10 mouse cellular contexts compared by ENCODE assay signal in the genomic region with DNA sequence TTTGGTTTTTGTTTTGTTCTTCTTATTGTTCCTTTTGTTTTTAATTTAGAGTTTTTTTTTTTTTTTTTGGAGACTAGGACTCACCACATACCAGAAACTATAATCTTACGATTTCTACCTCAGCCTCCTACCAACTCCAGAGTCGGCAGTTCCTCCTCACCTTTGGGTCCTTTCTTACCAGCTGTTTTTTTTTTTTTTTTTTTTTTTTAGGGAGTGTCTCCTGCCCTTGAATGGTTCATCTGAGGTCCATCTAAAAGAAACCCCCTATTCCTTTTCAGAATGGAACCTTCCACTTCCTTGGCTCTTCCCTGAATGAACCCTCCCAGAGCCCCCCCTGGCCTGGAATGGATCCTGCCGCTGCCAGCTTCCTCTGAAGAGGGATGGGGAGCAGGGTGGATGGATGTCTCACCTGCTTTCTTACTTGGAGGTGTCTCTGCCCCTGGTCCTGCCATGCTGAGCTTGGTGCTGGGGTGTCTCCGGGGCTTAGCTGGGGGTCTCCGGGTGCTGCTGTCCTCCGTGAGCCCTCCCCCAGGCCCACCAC. TPM values are rescaled to one million over a fixed set of nuclear protein-coding genes. Genes with fewer than 3 reads are reported as not detected.
DNase-seq lines count a peak whose midpoint lies in the region; ATAC-seq lines count a peak whose summit lies in the region.
"Had no signal": no experiment of that assay in that cellular context is flagged by ENCODE, and none has a peak within 500 bp of the region (broad histone marks: within the 10 kb centered on the region; RNA-seq: fewer than 3 reads in every experiment).

No protein-coding gene starts in this region.

- H3K36me3 ChIP-seq in heart, embryonic 10.5 days = peaks cover 38% of the 10 kb centered on the region
- peaks cover 12% of the 10 kb centered on the region for H3K36me3 ChIP-seq in hindbrain, embryonic 16.5 days (ENCODE audit: control insufficient read depth, insufficient read depth, low read length)

- H3K9ac ChIP-seq in hindbrain, embryonic 16.5 days (ENCODE audit: low read depth, low read length) = peak overlapping the region; percentile 2; the same call in 1 of the 2 replicates

- no peaks in the 10 kb centered on the region for H3K9me3 ChIP-seq in heart, embryonic 10.5 days
- no peaks in the 10 kb centered on the region for H3K9me3 ChIP-seq in hindbrain, embryonic 16.5 days (ENCODE audit: control insufficient read depth, low read length)

- no peak for ATAC-seq in hindbrain, embryonic 16.5 days
- ATAC-seq in activated CD4-positive, CD25-positive, alpha-beta regulatory T cell, adult 4 months = no peak

- H3K27me3 ChIP-seq in heart, embryonic 10.5 days (ENCODE audit: insufficient read depth, poor library complexity, severe bottlenecking) = peaks cover 6% of the 10 kb centered on the region
- no peaks in the 10 kb centered on the region for H3K27me3 ChIP-seq in hindbrain, embryonic 16.5 days (replicated peaks; ENCODE audit: control insufficient read depth, insufficient read depth, low read length)

- no peak overlapping the region for H3K4me3 ChIP-seq in heart, embryonic 10.5 days
- no peak overlapping the region for H3K4me3 ChIP-seq in hindbrain, embryonic 16.5 days (ENCODE audit: low read length)

- H3K4me2 ChIP-seq in hindbrain, embryonic 16.5 days (ENCODE audit: low read length) = peak overlapping the region; percentile 90
- H3K4me2 ChIP-seq: liver, embryonic 11.5 days had no signal

- peaks cover 60% of the 10 kb centered on the region for H3K4me1 ChIP-seq in heart, embryonic 10.5 days
- H3K4me1 ChIP-seq in hindbrain, embryonic 16.5 days (ENCODE audit: control insufficient read depth, insufficient read depth, low read depth, low read length) = peaks cover 59% of the 10 kb centered on the region

- no peak for DNase-seq in heart, embryonic 10.5 days (ENCODE audit: low spot score)
- no peak for DNase-seq in heart, adult 8-10 months (ENCODE audit: low spot score)
- DNase-seq in right cerebral cortex, postnatal 4 days = peak; percentile 49
- DNase-seq in right cerebral cortex, postnatal 25 days = no peak
- DNase-seq in telencephalon, adult 2 months (ENCODE audit: low read depth, low spot score) = peak; percentile 71
- no peak for DNase-seq in thymus, postnatal 0 days (ENCODE audit: low spot score)
- DNase-seq: cerebellum, adult 2 months had no signal

- H3K27ac ChIP-seq in heart, embryonic 10.5 days = peak overlapping the region; percentile 38; the same call in 1 of the 2 replicates
- H3K27ac ChIP-seq in hindbrain, embryonic 16.5 days (ENCODE audit: low read depth, low read length) = no peak overlapping the region

- 84% methylated on average over 6 of the region's 6 CpGs for WGBS in heart, embryonic 10.5 days
- 76% methylated on average over 6 of the region's 6 CpGs for WGBS in hindbrain, embryonic 16.5 days

RNA-seq across cellular contexts. Expression of gene Nyap1, which starts 3.9 kb away (rescaled TPM):
- polyA plus RNA-seq in heart, embryonic 10.5 days (2016; fragmentation: Nextera tagmentation; extraction: Ambion mirVana) = 1.4 TPM in 2 replicates
- under 1 TPM; 0.35 to 0.89 (median 0.81) TPM for total RNA-seq in heart, adult 8-10 months (2022)
- 44.0 and 50.2 TPM in 2 replicates for polyA plus RNA-seq in hindbrain, embryonic 16.5 days (2015; fragmentation: Nextera tagmentation; extraction: Ambion mirVana)
- 7.2 and 8.8 TPM in 2 replicates for polyA plus RNA-seq in thymus, postnatal 0 days (2015; fragmentation: Nextera tagmentation; extraction: Ambion mirVana)
- polyA plus RNA-seq in activated CD4-positive, CD25-positive, alpha-beta regulatory T cell, adult 4 months (2017; shearing (Covaris generic)) = under 1 TPM in 1 of 2 experiments, not detected in 1; 0.19 TPM

RNA-seq across cellular contexts. Expression of gene Tsc22d4, which starts 8.1 kb away (rescaled TPM):
- polyA plus RNA-seq in heart, embryonic 10.5 days (2016; fragmentation: Nextera tagmentation; extraction: Ambion mirVana) = 147 and 165 TPM in 2 replicates
- 100 to 1,000 TPM; 237 to 281 (median 242) TPM for total RNA-seq in heart, adult 8-10 months (2022)
- polyA plus RNA-seq in hindbrain, embryonic 16.5 days (2015; fragmentation: Nextera tagmentation; extraction: Ambion mirVana) = 101 and 150 TPM in 2 replicates
- 353 and 419 TPM in 2 replicates for polyA plus RNA-seq in thymus, postnatal 0 days (2015; fragmentation: Nextera tagmentation; extraction: Ambion mirVana)
- 10 to 100 TPM; 62.9 to 82.3 TPM for polyA plus RNA-seq in activated CD4-positive, CD25-positive, alpha-beta regulatory T cell, adult 4 months (2017; shearing (Covaris generic))

RNA-seq across cellular contexts. Expression of gene Ppp1r35, which starts 41.2 kb away (rescaled TPM):
- 31.3 and 49.2 TPM in 2 replicates for polyA plus RNA-seq in heart, embryonic 10.5 days (2016; fragmentation: Nextera tagmentation; extraction: Ambion mirVana)
- 10 to 100 TPM in 1 of 4 experiments, 1 to 10 TPM in 3; 7.9 to 12.7 (median 8.6) TPM for total RNA-seq in heart, adult 8-10 months (2022)
- 34.9 and 41.8 TPM in 2 replicates for polyA plus RNA-seq in hindbrain, embryonic 16.5 days (2015; fragmentation: Nextera tagmentation; extraction: Ambion mirVana)
- polyA plus RNA-seq in thymus, postnatal 0 days (2015; fragmentation: Nextera tagmentation; extraction: Ambion mirVana) = 69.4 and 69.6 TPM in 2 replicates
- polyA plus RNA-seq in activated CD4-positive, CD25-positive, alpha-beta regulatory T cell, adult 4 months (2017; shearing (Covaris generic)) = 1 to 10 TPM; 7.2 to 8.8 TPM

RNA-seq across cellular contexts. Expression of gene Mepce, which starts 50.0 kb away (rescaled TPM):
- 7.1 and 10.4 TPM in 2 replicates for polyA plus RNA-seq in heart, embryonic 10.5 days (2016; fragmentation: Nextera tagmentation; extraction: Ambion mirVana)
- total RNA-seq in heart, adult 8-10 months (2022) = 10 to 100 TPM; 28.9 to 34.2 (median 31.4) TPM
- 11.1 and 12.2 TPM in 2 replicates for polyA plus RNA-seq in hindbrain, embryonic 16.5 days (2015; fragmentation: Nextera tagmentation; extraction: Ambion mirVana)
- polyA plus RNA-seq in thymus, postnatal 0 days (2015; fragmentation: Nextera tagmentation; extraction: Ambion mirVana) = 13.1 and 17.2 TPM in 2 replicates
- polyA plus RNA-seq in activated CD4-positive, CD25-positive, alpha-beta regulatory T cell, adult 4 months (2017; shearing (Covaris generic)) = 10 to 100 TPM; 22.4 to 26.9 TPM

RNA-seq across cellular contexts. Expression of gene Zcwpw1, which starts 50.1 kb away (rescaled TPM):
- polyA plus RNA-seq in heart, embryonic 10.5 days (2016; fragmentation: Nextera tagmentation; extraction: Ambion mirVana) = 10.0 and 12.5 TPM in 2 replicates
- total RNA-seq in heart, adult 8-10 months (2022) = under 1 TPM; 0.31 to 0.57 (median 0.54) TPM
- polyA plus RNA-seq in hindbrain, embryonic 16.5 days (2015; fragmentation: Nextera tagmentation; extraction: Ambion mirVana) = 11.2 and 13.5 TPM in 2 replicates
- polyA plus RNA-seq in thymus, postnatal 0 days (2015; fragmentation: Nextera tagmentation; extraction: Ambion mirVana) = 17.7 and 18.6 TPM in 2 replicates
- polyA plus RNA-seq in activated CD4-positive, CD25-positive, alpha-beta regulatory T cell, adult 4 months (2017; shearing (Covaris generic)) = 10 to 100 TPM in 1 of 2 experiments, 1 to 10 TPM in 1; 5.9 to 10.9 TPM

Comparison
In these comparisons a context has a peak if more than half of its experiments do, and no peak if none do; other contexts are left out.
1. DNase-seq: peak in right cerebral cortex, postnatal 4 days (single experiment) and telencephalon, adult 2 months (single experiment); none in heart, embryonic 10.5 days (single experiment), heart, adult 8-10 months (single experiment), right cerebral cortex, postnatal 25 days (single experiment) and thymus, postnatal 0 days (single experiment).